Mouse (Mus musculus) C2C12 (cell line): ENCODE measurements at regions not wholly inside any gene's neighbourhood (a gene's known extent, or its start where the extent isn't known, plus 50 kb on each side); places are given as distances from the start of the nearest gene placed in this dataset.

Experiments
- H3K27me3 ChIP-seq: one replicate; pipeline ENCODE4 v1.6.1; 2011; ENCODE audit not compliant: control insufficient read depth, insufficient read depth, insufficient read length
- H3K36me3 ChIP-seq: one replicate; pipeline ENCODE4 v1.6.1; 2011; ENCODE audit not compliant: control insufficient read depth, insufficient read depth
- H3K4me3 ChIP-seq: one replicate; pipeline ENCODE4 v1.5.1; 2011; ENCODE audit warnings: mild to moderate bottlenecking, control low read depth; ENCODE audit not compliant: poor library complexity, insufficient read depth, severe bottlenecking
- H3K79me2 ChIP-seq: one replicate; pipeline ENCODE4 v1.6.1; 2011; ENCODE audit not compliant: control insufficient read depth, insufficient read depth
- H3K79me3 ChIP-seq: one replicate; pipeline ENCODE4 v1.6.1; 2011; ENCODE audit warnings: low read depth, control low read depth
- H3ac ChIP-seq: one replicate; pipeline ENCODE3; 2011; ENCODE audit warnings: low read depth; ENCODE audit not compliant: control insufficient read depth, insufficient read length
- CEBPB ChIP-seq: IDR thresholded peaks from one replicate; pipeline ENCODE4 v1.6.1; 2011; ENCODE audit warnings: low read depth, mild to moderate bottlenecking, control low read depth, moderate library complexity
- CTCF ChIP-seq: IDR thresholded peaks from one replicate; pipeline ENCODE4 v1.5.1; 2011; ENCODE audit not compliant: control insufficient read depth, insufficient read depth, insufficient read length
- FOSL1 ChIP-seq: IDR thresholded peaks from one replicate; pipeline ENCODE4 v1.8.0; 2011; ENCODE audit warnings: mild to moderate bottlenecking, low read length; ENCODE audit not compliant: poor library complexity, insufficient read depth, severe bottlenecking
- MAX ChIP-seq: IDR thresholded peaks from one replicate; pipeline ENCODE4 v1.6.1; 2011; ENCODE audit warnings: mild to moderate bottlenecking, control low read depth
- MYOD1 ChIP-seq: IDR thresholded peaks from one replicate; pipeline ENCODE4 v1.6.1; 2011; ENCODE audit warnings: low read depth; ENCODE audit not compliant: control insufficient read depth, insufficient read length
- MYOG ChIP-seq: IDR thresholded peaks from one replicate; pipeline ENCODE4 v1.6.1; 2011; ENCODE audit not compliant: control insufficient read depth, insufficient read length; ENCODE audit errors: extremely low read depth
- USF1 ChIP-seq: IDR thresholded peaks from one replicate; pipeline ENCODE4 v1.6.1; 2011; ENCODE audit warnings: low read depth, mild to moderate bottlenecking, control low read depth, moderate library complexity

DNA sequence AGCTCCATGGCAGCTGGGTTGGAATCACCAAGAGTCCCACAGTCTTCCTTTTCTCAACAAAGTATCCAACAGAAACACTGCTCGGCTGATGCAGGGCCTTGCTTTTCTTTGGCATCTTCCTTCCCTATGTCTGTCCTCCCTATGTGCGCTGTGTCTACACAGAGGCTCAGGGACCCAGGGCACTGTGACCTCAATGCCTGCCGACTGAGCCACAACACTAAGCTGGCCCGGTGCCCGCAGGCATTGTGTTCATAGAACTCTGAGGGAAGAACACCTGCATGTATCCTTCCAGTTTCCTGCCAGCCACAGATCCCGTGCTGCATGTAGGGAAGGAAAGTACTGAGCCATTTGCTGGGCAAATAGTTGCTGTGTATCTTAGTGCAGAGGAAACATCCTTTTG is 109.2 kb downstream of the Ets2 start:
- no peaks in the 10 kb centered on the region for H3K27me3 ChIP-seq
- H3ac ChIP-seq, result no peak overlapping the region
- H3K79me3 ChIP-seq, result peaks cover 2% of the 10 kb centered on the region
- no peak overlapping the region for H3K4me3 ChIP-seq
- no peak for TF ChIP-seq CTCF
- no peak for TF ChIP-seq MYOD1
- no peak for TF ChIP-seq MYOG
- TF ChIP-seq FOSL1, result no peak
- no peak for TF ChIP-seq CEBPB
- no peak for TF ChIP-seq USF1
- no peak for TF ChIP-seq MAX
- no peaks in the 10 kb centered on the region for H3K36me3 ChIP-seq
- H3K79me2 ChIP-seq, result no peaks in the 10 kb centered on the region

DNA sequence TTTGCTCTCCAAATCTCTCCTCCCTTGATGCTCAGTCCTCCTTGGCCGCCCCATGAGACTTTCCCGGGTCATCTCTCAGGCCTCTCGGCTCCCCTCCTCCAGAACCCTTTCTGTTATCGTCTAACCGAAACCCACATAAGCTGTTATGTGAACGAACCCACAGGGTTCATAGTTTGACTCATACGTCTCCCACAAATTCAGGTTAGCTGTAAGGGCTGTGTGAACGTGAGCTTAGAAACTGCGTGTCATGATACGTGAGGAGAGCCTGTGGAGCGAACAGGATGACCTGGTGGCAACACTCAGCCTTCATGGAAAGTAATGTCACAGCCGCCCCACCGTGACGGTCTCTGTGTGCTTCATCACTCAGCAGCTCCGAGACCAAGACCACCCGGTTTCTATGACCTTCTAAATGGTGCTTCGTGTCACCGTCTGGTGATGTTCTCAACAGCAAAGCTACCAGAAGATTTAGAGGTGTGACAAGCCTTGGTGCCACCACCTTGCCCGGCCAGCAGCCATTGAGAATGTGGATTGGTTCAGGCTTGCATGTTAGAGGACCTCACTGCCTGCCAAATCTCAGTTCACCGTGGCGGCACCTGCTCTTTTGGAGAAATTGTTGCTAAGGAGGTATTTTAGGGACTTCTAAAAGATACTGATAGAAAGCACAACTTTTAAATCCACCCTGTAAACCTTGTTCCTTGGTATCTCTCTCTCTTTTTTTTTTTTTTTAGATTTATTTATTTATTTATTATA is 107.4 kb downstream of the Ets2 start:
- Histone ChIP-seq H3K4me3 (no peak overlapping the region), H3K36me3 (no peaks in the 10 kb centered on the region), H3K27me3 (no peaks in the 10 kb centered on the region), H3K79me2 (no peaks in the 10 kb centered on the region), H3K79me3 (peaks cover 2% of the 10 kb centered on the region), H3ac (no peak overlapping the region)
- TF ChIP-seq CTCF (no peak), MYOD1 (no peak), MYOG (no peak), USF1 (no peak), MAX (no peak), CEBPB (no peak)

DNA sequence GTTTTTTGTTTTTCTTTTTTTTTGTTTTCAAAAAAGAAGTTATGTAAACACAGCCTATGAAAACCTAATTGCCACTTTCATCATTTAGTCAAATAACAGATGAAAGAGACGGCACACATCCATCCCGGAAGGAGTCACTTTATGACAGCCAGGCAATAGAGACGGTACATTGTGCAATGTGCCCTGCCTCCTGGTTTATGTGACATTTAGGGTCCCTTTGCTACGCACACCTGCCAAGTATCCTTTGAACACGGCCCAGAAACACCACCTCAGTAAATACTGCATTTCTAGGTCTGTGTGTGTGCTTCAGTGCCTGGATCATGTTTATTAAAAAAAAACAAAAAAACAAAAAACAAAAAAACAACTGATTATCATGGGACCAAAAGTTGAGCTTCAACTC is 104.6 kb downstream of the Ets2 start:
- no peak for TF ChIP-seq CEBPB
- TF ChIP-seq MYOG, result no peak
- TF ChIP-seq MYOD1, result no peak
- TF ChIP-seq MAX, result no peak
- TF ChIP-seq USF1, result no peak
- TF ChIP-seq CTCF, result no peak
- TF ChIP-seq FOSL1, result no peak

DNA sequence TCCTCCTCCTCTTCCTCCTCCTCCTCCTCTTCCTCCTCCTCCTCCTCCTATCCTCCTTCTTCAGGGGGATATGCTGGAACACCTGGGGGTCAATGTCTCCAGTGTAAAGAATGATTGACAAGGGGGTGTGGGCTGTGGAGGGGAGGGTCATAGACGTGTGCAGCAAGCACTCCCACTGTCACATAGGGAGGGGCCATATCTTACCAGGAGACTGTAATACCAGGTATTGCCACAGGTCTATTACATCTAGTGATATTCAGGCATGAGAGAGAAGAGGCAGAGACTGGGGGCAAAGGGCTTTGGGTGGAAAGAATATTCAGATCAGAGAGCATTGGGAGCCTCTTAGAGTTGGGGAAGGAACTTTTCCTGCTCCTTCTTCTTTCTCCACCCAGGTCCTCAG is 102.3 kb downstream of the Ets2 start:
- TF ChIP-seq CTCF (no peak), FOSL1 (no peak), MAX (no peak), MYOG (no peak), CEBPB (no peak), USF1 (no peak), MYOD1 (no peak)
- Histone ChIP-seq H3K27me3 (no peaks in the 10 kb centered on the region), H3K79me3 (no peaks in the 10 kb centered on the region), H3K36me3 (no peaks in the 10 kb centered on the region), H3ac (no peak overlapping the region), H3K4me3 (no peak overlapping the region), H3K79me2 (no peaks in the 10 kb centered on the region)

More for the DNA sequence above, 104.6 kb downstream of the Ets2 start:
- H3K4me3 ChIP-seq, result no peak overlapping the region
- H3K79me3 ChIP-seq, result peaks cover 2% of the 10 kb centered on the region
- no peaks in the 10 kb centered on the region for H3K27me3 ChIP-seq
- no peaks in the 10 kb centered on the region for H3K36me3 ChIP-seq
- no peak overlapping the region for H3ac ChIP-seq
- H3K79me2 ChIP-seq, result no peaks in the 10 kb centered on the region

DNA sequence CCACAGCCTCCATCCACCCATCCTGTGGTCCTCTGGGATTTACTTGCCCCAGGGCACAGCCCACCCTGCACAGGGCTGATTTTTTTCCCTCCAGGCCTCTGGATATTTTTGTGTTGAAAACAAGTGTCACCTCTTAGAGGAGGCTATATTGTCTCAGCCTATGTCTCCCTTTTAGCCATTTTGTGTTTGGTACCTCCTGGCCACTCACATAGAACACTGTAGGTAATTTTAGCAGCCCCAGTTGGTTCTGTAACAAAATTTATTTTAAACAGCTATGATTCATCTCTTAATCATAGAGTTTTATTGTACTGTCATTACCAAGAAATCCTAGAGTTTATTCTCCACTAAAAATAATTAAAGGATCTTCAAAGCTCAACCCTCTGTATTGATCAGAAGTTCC is 100.8 kb downstream of the Ets2 start:
- no peaks in the 10 kb centered on the region for H3K79me3 ChIP-seq
- no peaks in the 10 kb centered on the region for H3K79me2 ChIP-seq
- H3K4me3 ChIP-seq, result no peak overlapping the region
- H3K36me3 ChIP-seq, result no peaks in the 10 kb centered on the region
- no peaks in the 10 kb centered on the region for H3K27me3 ChIP-seq
- no peak for TF ChIP-seq USF1
- no peak for TF ChIP-seq CEBPB
- no peak for TF ChIP-seq MYOD1
- no peak for TF ChIP-seq MAX
- no peak for TF ChIP-seq FOSL1
- no peak for TF ChIP-seq MYOG
- no peak for TF ChIP-seq CTCF
- H3ac ChIP-seq, result no peak overlapping the region

DNA sequence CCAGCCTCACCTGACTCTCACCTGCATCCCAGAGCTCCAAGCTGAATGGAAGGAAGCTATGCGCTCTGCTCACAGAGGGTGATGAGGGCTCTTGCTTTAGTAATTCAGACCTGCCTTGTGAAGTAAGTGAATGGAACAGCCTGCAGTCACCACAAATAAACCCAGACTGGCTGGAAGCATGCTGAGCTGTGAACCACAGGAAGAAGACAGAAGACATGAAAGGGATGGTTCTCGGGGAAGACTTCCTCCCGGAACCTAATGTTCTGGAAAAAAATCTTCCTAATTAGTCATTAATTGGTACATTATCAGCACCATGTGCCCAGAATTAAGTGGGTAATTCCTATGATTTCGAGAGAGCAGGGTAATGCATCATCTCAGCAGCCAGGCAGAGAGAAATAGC is 100.3 kb downstream of the Ets2 start:
- no peak for TF ChIP-seq USF1
- no peak for TF ChIP-seq MYOD1
- TF ChIP-seq CEBPB, result no peak
- TF ChIP-seq FOSL1, result no peak
- no peak for TF ChIP-seq MYOG
- no peak for TF ChIP-seq CTCF
- no peak for TF ChIP-seq MAX
- Histone ChIP-seq H3K79me3 (no peaks in the 10 kb centered on the region), H3K4me3 (no peak overlapping the region), H3K27me3 (no peaks in the 10 kb centered on the region), H3ac (no peak overlapping the region), H3K36me3 (no peaks in the 10 kb centered on the region), H3K79me2 (no peaks in the 10 kb centered on the region)
